Mouse (Mus musculus) lung, embryonic 16.5 days (tissue): Measurements from ENCODE around the gene Pip5kl1. TPM values are rescaled to one million over a fixed set of nuclear protein-coding genes. Genes with fewer than 3 reads are reported as not detected.

Experiments used
- ATAC-seq: fragments of 200-750 bp; cut with Nextera tagmentation; 2 replicates; pipeline ENCODE4 v1.8.0; 2017; ENCODE audit warnings: low read depth, mild to moderate bottlenecking, moderate library complexity
- H3K27ac ChIP-seq: fragments of 300-500 bp; sonication (generic); 2 replicates; pipeline ENCODE4 v1.5.1; 2014; ENCODE audit warnings: mild to moderate bottlenecking, control low read depth, low read length
- H3K27me3 ChIP-seq: fragments of 300-500 bp; sonication (generic); 2 replicates; pipeline ENCODE4 v1.6.1; 2014; ENCODE audit warnings: low read depth, low read length, mixed read lengths; ENCODE audit not compliant: control insufficient read depth, insufficient read depth
- H3K36me3 ChIP-seq: fragments of 300-500 bp; sonication (generic); 2 replicates; pipeline ENCODE4 v1.6.1; 2014; ENCODE audit warnings: low read length; ENCODE audit not compliant: control insufficient read depth, insufficient read depth
- H3K4me1 ChIP-seq: fragments of 300-500 bp; sonication (generic); replicated peaks from 2 replicates; pipeline ENCODE4 v1.6.1; 2014; ENCODE audit warnings: low read length, mixed read lengths; ENCODE audit not compliant: control insufficient read depth, insufficient read depth
- H3K4me2 ChIP-seq: fragments of 300-500 bp; sonication (generic); 2 replicates; pipeline ENCODE4 v1.6.1; 2014; ENCODE audit warnings: low read depth, low read length, control low read depth
- H3K4me3 ChIP-seq: fragments of 300-500 bp; sonication (generic); 2 replicates; pipeline ENCODE4 v1.5.1; 2014; ENCODE audit warnings: mild to moderate bottlenecking, low read length, control low read depth
- H3K9ac ChIP-seq: fragments of 300-500 bp; sonication (generic); 2 replicates; pipeline ENCODE4 v1.6.1; 2014; ENCODE audit warnings: low read length, control low read depth
- H3K9me3 ChIP-seq: fragments of 300-500 bp; sonication (generic); 2 replicates; pipeline ENCODE4 v1.6.1; 2016; ENCODE audit warnings: low read length; ENCODE audit not compliant: control insufficient read depth
- WGBS: fragments of 180-500 bp; shearing (Covaris S2); extraction: QIAGEN DNeasy Blood & Tissue Kit; methylation state at CpG from one replicate; pipeline ENCODE4 v1.1.7; 2014; 5-methylcytosine and 5-hydroxymethylcytosine counted together
- polyA plus RNA-seq: library from polyadenylated mRNA; unstranded; fragments of >200 nt; fragmentation: Nextera tagmentation; extraction: Ambion mirVana; gene quantifications from 2 replicates; pipeline ENCODE4 v1.2.1, GENCODE M21; 2015

The Pip5kl1 gene
- polyA plus RNA-seq, 1 experiment from 2014 or later: 0.34 TPM

DNA sequence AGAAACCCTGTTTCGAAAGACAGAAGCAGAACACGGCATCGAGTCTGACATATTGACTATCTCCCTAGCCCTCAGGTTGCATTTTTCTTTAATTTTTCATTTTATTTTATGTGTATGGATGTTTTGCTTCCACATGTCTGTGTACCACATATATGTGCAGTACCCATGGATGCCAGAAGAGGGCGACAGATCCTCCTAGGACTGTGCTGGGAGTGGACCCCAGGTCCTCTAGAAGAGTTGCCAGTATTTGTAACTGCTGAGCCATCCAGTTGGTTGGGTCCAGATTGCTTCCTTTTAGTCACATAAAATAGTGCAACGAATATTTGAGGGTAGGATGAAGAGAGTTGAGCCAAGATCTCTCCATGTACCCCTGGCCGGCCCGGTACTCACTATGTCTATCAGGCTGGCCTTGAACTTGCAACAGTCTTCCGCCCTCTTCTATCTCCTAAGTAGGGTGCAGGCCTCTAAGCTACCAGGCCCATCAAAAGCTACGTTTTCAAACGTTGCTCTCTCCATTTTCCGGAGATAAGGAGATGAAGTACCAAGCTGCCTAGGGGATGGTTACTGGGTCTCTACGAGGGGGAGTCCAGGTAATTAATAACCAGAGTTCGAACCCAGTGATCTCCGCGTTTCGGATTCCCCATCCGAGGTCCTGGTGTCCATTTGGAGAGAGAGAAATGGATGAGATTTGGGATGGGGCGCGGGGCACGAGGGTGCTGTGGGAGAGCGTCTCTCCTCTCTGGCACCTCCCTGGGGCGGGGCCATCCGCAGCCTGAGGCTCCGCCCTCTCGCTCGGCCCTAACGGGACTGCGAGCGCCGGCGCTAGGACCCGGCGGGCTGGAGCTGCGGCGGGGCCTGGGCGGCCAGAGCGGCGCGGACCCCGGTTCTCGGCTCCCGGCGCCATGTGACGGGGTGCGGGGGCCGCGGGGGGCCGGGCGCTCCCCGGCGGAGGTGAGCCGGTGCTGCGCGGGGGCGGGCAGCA is 31.9 kb downstream of the Pip5kl1 start:
- Histone ChIP-seq H3K9ac (peak overlapping the region; percentile 86), H3K9me3 (no peaks in the 10 kb centered on the region), H3K4me1 (peaks cover 42% of the 10 kb centered on the region), H3K27me3 (no peaks in the 10 kb centered on the region), H3K27ac (peak overlapping the region; percentile 63), H3K4me3 (peak overlapping the region; percentile 68), H3K4me2 (peak overlapping the region; percentile 94), H3K36me3 (no peaks in the 10 kb centered on the region)
- WGBS: 12% methylated on average over 47 of the region's 55 CpGs
- ATAC-seq: peak; percentile 80

DNA sequence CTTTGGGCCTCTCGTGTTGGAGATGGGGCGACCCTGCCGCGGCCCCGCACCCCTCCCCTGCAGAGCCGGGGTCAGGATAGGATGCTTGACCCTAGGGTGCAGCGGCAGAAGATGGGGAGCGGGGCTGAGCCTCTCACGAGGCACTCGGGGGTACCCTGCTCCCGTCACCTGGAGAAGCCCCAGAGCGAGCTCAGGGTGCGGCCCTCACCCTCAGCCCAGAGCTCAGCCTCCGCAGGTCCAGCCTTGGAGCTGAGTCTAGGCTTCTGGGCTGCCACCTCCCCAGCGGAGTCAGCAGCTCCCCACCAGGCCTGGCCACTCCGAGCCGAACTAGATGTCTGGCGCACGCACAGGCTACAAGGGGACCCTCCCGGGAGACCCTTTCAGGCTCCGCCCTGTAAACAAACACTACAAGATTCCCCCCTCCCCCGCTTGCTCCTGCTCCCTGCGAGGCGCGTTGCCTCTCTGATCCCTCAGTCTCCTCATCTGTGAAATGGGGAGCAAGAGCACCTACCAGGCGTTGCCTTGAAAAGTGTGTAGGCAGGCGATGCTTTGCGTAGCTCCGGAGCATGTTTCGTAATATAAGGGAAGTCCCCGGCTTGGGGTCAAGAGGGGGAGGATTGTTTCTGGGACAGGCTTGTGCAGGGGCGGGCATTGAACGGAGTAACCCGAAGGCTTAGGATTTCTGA is 32.8 kb downstream of the Pip5kl1 start:
- no peaks in the 10 kb centered on the region for H3K9me3 ChIP-seq
- peaks cover 35% of the 10 kb centered on the region for H3K4me1 ChIP-seq
- WGBS: 5% methylated on average over 34 of the region's 34 CpGs
- peak overlapping the region; percentile 94 for H3K4me2 ChIP-seq
- peak overlapping the region; percentile 63 for H3K27ac ChIP-seq
- no peaks in the 10 kb centered on the region for H3K27me3 ChIP-seq
- peak overlapping the region; percentile 68 for H3K4me3 ChIP-seq
- no peaks in the 10 kb centered on the region for H3K36me3 ChIP-seq
- peak; percentile 39 for ATAC-seq
- H3K9ac ChIP-seq: peak overlapping the region; percentile 86

DNA sequence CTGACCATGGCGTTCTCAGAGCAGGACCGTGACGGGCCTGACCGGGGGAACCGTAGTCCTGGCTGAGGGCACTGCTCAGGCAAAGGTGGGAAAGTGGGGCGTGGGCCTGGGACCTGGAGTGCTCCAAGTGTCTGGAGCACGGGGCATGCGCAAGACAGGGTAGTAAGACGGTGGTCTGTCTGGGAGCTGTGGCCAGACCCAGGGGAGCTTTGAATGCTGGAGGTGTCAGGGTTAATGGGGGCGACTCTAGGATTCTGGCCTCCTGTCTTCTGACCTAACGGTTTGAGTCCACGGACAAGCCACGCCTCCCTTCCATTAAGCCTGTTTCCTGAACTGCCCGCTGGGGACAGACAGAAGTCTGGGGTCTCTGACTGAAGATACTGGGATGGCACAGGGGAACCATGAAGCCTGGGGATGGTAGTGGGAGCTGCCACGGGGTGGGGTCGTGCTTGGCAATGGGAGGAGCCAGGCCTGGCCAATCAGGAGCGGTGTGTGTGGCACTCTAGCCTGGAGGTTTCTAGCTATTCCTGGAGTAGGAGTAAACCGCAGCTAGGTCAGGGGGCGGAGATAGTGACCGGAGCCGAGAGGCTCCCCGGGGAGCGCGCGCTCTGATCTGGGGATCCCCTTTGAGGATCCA is 33.7 kb downstream of the Pip5kl1 start:
- H3K27me3 ChIP-seq: no peaks in the 10 kb centered on the region
- H3K4me2 ChIP-seq: peak overlapping the region; percentile 94
- H3K36me3 ChIP-seq: no peaks in the 10 kb centered on the region
- peaks cover 35% of the 10 kb centered on the region for H3K4me1 ChIP-seq
- H3K27ac ChIP-seq: peak overlapping the region; percentile 44
- peak overlapping the region; percentile 68 for H3K4me3 ChIP-seq
- no peaks in the 10 kb centered on the region for H3K9me3 ChIP-seq
- WGBS: 6% methylated on average over 25 of the region's 25 CpGs
- peak; percentile 44 for ATAC-seq
- peak overlapping the region; percentile 50 for H3K9ac ChIP-seq

DNA sequence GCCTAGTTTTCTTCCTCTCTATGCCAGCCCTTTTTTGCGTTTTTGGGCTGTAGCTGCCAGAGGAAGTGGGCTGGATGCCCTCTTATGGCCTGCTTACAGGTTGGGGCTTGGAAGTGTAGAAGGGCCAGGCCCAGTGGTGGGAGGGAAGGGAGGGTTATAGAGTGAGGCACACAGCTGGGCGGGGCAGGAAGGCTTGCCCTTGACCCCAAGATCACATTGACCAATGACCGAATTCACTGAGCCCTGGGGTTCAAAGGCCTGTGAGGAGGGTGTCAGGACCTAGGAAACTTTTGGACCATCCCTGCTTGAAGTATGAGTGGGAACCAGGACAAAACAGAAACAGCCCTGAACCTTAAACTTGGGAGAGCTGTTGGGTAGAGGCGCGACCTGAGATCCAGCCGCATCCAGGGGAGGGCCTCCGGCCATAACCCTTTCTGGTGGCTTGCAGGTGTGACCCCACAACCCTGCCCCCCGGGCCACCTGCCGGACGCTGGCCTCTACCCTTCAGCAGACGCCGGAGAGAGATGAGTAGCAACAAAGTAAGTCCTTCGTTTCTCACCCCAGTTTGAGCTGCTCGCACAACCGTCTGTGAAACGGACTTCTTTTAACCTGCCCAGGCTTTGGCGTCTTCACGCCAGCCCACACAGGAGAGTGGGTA is 34.3 kb downstream of the Pip5kl1 start:
- WGBS: 54% methylated on average over 18 of the region's 18 CpGs
- H3K9ac ChIP-seq: peak overlapping the region; percentile 50; the same call in 1 of the 2 replicates
- H3K27ac ChIP-seq: peak overlapping the region; percentile 44
- peak overlapping the region; percentile 68 for H3K4me3 ChIP-seq
- no peaks in the 10 kb centered on the region for H3K36me3 ChIP-seq
- ATAC-seq: 0 out of 2 replicates have a peak, but pooled peaks have one; percentile 1
- peak overlapping the region; percentile 94 for H3K4me2 ChIP-seq
- H3K4me1 ChIP-seq: peaks cover 38% of the 10 kb centered on the region
- no peaks in the 10 kb centered on the region for H3K27me3 ChIP-seq
- H3K9me3 ChIP-seq: no peaks in the 10 kb centered on the region

DNA sequence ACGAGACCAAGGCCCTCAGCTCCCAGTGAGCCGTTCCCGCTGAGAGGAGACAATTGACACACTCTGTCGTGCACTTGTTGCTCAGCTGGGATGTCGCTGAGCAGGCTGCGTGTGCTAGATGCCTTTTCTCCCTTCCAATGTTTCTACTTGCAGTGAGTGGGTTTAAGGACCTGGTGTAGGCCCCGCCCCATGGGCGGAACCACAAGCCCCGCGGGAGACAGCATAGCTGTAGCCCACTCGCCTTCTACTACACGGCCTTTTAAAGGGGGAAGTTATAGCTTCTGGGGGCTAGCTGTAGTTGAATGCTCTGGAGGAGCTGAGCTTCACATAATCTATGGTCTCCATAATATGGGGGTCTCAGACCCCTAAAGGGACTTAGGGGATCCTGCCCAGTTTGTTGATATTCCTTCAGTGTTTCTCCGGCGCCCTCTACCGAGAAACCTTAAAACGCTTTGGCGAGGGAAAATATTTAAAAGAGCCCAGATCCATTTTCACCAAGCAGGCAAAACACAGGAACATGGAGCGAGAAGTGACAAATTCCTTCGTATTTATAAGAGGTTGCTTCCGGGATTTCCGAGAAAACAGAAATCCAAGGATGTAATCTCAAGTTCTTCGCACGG is 36.1 kb downstream of the Pip5kl1 start:
- WGBS: 8% methylated on average over 23 of the region's 23 CpGs
- peaks cover 38% of the 10 kb centered on the region for H3K4me1 ChIP-seq
- peak; percentile 13; the same call in 1 of the 2 replicates for ATAC-seq

DNA sequence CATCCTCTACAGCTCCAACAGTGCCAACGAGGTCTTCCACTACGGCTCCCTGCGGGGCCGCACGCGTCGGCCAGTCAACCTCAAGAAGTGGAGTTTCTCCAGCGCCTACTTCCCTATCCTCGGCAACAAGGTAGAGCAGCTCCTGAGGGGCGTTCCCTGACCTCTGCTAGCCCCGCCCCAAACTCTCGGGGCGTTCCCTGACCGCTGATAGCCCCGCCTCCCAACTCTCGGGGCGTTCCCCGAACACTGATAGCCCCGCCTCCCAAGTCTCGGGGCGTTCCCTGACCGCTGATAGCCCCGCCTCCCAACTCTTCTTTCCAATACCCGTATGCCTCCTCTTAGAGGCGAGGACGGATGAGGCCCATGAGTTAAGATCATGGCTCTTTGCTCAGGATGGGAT is 37.7 kb downstream of the Pip5kl1 start:
- Histone ChIP-seq H3K9me3 (no peaks in the 10 kb centered on the region), H3K4me2 (no peak overlapping the region), H3K27ac (no peak overlapping the region), H3K9ac (no peak overlapping the region), H3K27me3 (no peaks in the 10 kb centered on the region), H3K36me3 (peaks cover 4% of the 10 kb centered on the region), H3K4me3 (no peak overlapping the region), H3K4me1 (peaks cover 35% of the 10 kb centered on the region)
- no peak for ATAC-seq
- WGBS: 69% methylated on average over 26 of the region's 26 CpGs

More for the DNA sequence above, 36.1 kb downstream of the Pip5kl1 start:
- Histone ChIP-seq H3K27ac (peak overlapping the region; percentile 63), H3K36me3 (peaks cover 2% of the 10 kb centered on the region; the same call in 1 of the 2 replicates), H3K27me3 (no peaks in the 10 kb centered on the region), H3K9ac (peak overlapping the region; percentile 59), H3K4me2 (peak overlapping the region; percentile 67), H3K9me3 (no peaks in the 10 kb centered on the region), H3K4me3 (peak overlapping the region; percentile 53)

DNA sequence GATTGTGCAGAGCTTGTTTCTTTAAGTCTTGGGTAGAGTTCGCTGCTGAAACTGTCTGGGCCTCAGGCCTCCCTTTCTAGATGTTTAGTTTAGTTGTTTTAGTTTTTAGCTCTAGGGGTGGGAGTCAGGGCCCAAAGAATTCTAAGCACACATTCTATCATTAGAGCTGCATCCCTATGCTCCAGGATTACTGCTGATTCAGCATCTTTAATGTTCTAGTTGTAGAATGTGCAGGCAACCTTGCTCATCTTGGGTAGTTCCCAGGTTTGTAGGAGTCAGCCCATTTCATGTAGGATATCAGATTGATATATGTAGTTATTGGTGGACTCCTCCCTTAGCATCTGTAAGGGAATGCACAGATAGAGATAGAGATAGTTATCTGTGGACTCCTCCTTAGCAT is 42.5 kb downstream of the Pip5kl1 start:
- ATAC-seq: no peak
- no peak overlapping the region for H3K9ac ChIP-seq
- no peak overlapping the region for H3K4me3 ChIP-seq
- H3K36me3 ChIP-seq: peaks cover 10% of the 10 kb centered on the region
- no peaks in the 10 kb centered on the region for H3K27me3 ChIP-seq
- H3K9me3 ChIP-seq: no peaks in the 10 kb centered on the region
- 100% methylated on average over 1 of the region's 1 CpGs for WGBS
- peaks cover 39% of the 10 kb centered on the region for H3K4me1 ChIP-seq
- H3K4me2 ChIP-seq: no peak overlapping the region
- no peak overlapping the region for H3K27ac ChIP-seq

DNA sequence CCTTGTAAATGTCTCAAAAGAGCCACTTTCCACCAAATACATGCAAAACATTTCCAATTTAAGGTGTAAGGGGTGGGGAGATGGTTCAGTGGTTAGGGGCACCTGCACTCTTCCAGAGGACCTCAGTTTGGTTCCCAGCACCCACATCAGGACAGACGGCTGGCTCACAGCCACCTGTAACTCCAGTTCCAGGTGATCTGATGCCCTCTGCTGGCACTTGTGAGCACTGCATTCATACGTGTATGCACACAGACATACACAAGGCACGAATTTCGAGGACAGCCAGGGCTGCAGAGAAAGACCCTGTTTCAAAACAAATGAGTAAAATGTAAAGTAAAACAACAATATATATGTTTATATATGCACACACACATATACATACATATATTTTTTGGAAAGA is 43.0 kb downstream of the Pip5kl1 start:
- H3K4me1 ChIP-seq: peaks cover 39% of the 10 kb centered on the region
- no peak overlapping the region for H3K27ac ChIP-seq
- no peak overlapping the region for H3K4me2 ChIP-seq
- ATAC-seq: no peak
- no peak overlapping the region for H3K9ac ChIP-seq
- 90% methylated on average over 4 of the region's 4 CpGs for WGBS
- H3K9me3 ChIP-seq: no peaks in the 10 kb centered on the region
- no peaks in the 10 kb centered on the region for H3K27me3 ChIP-seq
- H3K4me3 ChIP-seq: no peak overlapping the region
- H3K36me3 ChIP-seq: peaks cover 10% of the 10 kb centered on the region
